Mouse (Mus musculus): ENCODE measurements around the gene Lamtor2. TPM values are rescaled to one million over a fixed set of nuclear protein-coding genes. Genes with fewer than 3 reads are reported as not detected.

Gene Lamtor2
- total RNA-seq, 2 experiments from 2014 or later, result 117 to 126 TPM

GRCm38 (mm10) chr3:88569093-88569492 is 16.2 kb upstream of the Lamtor2 start:
- no peak for DNase-seq (ENCODE audit: low spot score in 2 of 2)

GRCm38 (mm10) chr3:88568615-88569014 is 15.7 kb upstream of the Lamtor2 start:
- DNase-seq (ENCODE audit: low spot score in 2 of 2), result no peak

GRCm38 (mm10) chr3:88567892-88568291 is 15.0 kb upstream of the Lamtor2 start:
- no peak for DNase-seq (ENCODE audit: low spot score in 2 of 2)

GRCm38 (mm10) chr3:88566536-88567061 is 13.7 kb upstream of the Lamtor2 start:
- no peak for DNase-seq (ENCODE audit: low spot score in 2 of 2)

GRCm38 (mm10) chr3:88566116-88566515 is 13.2 kb upstream of the Lamtor2 start:
- DNase-seq (ENCODE audit: low spot score in 2 of 2), result no peak

- DNase-seq (ENCODE audit: low spot score in 2 of 2), result no peak
Observed at GRCm38 (mm10) chr3:88563966-88564365, 11.1 kb upstream of the Lamtor2 start.

DNA sequence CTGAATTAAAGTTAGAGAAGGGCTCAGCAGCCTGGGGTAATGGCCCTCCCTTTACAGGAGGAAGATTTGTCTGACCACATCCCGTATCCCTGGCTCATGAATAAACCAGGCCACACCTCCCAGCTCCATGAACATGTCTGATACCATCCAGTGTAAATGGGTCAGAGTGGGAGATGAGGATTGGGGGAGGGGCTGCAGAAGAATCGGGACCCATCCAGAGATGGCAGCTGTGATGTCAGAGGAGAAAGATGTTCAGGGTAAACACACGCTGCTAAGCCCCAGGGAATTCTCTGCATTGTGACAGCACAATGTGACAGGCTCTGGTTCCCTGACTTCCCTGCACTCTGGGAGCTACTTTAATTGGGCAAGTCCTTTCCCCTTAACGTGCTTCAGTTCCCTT is 10.6 kb upstream of the Lamtor2 start:
- DNase-seq (ENCODE audit: low spot score in 2 of 2), result no peak

DNA sequence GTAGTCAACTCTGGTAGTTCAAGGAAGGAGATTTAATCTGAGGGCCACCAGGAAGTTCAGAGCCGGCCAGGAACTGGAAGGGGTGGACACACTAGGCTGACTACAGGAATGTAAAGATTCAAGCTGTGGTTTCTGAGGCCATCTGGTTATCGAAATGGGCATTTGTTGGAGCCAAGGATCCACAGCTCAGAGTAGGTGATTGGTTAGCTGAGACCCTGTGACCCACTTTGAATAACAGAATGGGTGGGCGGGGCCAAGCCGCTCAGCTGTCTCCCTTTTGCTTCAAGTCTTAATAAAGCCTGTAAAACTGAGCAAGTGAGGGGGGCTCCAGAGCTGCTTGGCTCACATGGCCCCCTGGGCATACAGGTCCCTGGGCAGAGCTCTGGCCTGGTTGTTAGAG is 9.1 kb upstream of the Lamtor2 start:
- DNase-seq (ENCODE audit: low spot score in 2 of 2), result no peak

GRCm38 (mm10) chr3:88559596-88559995 is 6.7 kb upstream of the Lamtor2 start:
- DNase-seq (ENCODE audit: low spot score in 2 of 2), result no peak

GRCm38 (mm10) chr3:88556616-88557015 is 3.7 kb upstream of the Lamtor2 start:
- DNase-seq (ENCODE audit: low spot score in 2 of 2), result no peak

DNA sequence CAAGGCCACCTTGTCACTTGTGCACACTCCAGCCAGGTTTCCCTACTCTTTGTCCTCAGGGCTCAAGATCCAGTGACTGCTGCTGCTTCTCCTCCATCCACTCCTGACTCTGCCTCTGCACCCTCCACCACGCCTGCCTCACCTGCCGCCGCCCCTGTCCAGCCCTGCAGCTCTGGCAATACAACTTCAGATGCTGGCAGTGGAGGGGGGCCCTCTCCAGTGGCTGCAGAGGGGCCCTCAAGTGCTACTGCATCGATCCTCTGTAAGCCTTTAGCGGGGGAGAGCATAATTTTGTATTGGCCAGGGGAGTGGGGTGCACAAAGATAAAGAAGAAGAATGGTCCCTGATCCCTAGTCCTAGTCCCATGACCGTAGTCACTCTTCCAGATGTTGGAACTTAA is 2.9 kb upstream of the Lamtor2 start:
- DNase-seq (ENCODE audit: low spot score in 2 of 2), result no peak

- DNase-seq (ENCODE audit: low spot score in 2 of 2), result no peak
Observed at GRCm38 (mm10) chr3:88555069-88555605, 2.3 kb upstream of the Lamtor2 start.

DNA sequence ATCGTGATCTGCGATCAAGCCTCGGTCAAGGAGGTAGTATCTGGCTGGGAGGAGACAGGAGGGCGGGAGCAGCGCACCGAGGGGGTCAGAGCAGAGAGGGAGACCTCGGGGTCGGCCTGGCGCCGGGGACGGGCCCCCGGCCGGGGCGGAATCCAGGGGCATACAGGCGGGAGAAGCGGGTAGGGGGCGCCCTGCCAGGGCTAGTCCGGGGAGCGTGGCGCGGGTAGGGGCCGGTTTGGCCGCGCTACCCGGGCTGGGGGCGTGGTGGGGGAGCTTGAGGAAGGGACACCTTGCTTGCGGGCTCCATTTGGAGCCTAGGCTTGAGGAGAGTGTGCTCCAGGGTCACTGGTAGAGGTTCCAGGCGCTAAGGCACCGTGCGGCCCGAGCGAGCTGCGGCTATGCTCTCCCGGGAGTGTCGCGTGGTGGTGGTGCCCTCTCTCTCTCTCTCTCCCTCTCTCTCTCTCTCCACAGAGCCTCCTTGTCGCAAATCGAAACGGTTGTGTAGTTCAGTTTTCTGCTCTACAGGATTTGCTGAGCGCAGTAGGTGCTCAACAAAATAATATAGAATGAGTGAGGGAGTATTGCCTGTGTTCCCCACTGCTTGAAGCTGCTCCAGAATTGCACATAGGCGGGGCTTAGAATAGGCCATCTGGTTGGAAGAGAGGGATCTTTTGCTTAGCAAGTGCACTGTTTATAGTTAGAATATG is 1.2 kb upstream of the Lamtor2 start:
- DNase-seq (ENCODE audit: low spot score in 2 of 2), result peak in 1 of 2 experiments; percentile 82

- DNase-seq (ENCODE audit: low spot score in 2 of 2), result peak; percentile 93 to 94
Observed at GRCm38 (mm10) chr3:88553525-88553879, 628 bp upstream of the Lamtor2 start, which contains the start of gene Ubqln4. Gene Ubqln4 (plus strand): TSS chr3:88553758.

DNA sequence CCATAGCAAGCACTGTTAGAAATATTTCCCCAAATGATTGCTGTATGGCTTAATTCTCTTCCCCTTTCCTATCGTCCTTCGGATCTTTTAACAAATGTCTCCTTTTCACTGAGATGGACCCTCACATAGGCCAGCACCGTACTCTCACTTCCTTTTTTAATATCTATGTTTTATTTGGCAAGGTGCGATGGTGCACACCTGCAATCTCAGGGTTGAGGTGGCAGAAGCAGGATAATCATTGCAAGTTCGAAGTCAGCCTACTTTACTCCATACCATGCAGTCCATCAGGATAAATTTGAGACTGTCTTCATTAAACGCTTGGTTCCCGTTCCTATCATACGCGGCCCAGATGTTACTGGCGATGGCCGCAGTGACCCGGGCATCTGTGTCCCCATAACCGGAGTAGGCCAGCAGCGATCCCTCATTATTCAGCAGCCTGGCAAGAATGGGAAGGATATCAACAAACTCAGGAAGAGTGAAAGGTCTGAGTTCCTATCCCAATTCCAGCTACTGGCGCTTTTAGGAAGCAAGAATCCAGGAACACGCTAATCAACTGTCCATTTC is 710 bp downstream of the Lamtor2 start:
- DNase-seq (ENCODE audit: low spot score in 2 of 2), result no peak

GRCm38 (mm10) chr3:88551586-88551985 is 1.3 kb downstream of the Lamtor2 start:
- no peak for DNase-seq (ENCODE audit: low spot score in 2 of 2)

DNA sequence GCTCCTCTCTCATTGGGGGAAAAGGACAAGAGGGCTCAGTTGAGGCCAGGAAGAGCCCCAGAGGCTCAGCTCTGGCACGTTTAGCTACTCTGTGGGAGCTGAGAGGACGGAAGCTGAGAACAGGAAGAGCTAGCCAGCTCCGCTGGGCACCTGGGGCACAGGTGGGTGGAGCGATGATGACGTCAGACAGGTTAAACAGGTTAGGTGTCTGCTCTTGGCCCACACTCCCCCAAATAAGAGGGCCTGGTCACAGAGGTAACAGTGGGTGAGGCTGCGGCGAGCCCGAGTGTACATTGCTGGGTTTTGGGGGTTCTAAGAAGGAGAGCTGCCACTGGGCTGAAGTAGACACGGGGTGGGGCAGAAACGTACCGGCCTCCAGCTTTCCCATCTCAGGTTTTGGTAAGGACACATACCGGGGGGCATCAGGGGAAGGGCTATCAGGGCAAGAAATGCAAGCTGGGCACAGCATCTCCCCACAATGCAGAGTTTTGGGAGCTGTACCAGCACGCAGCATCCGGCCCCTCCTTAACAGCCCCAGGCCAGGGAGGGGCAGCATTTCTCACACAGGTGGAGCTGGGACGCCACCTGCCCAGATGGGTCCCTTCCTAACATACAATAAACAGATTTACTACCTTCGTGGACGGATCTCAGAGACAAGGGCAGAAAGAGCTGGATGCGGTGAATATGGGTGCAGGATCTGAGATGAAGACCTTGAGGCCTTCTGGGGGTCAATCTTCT is 4.5 kb downstream of the Lamtor2 start, which contains the start of gene Rab25:
Gene Rab25 (minus strand): TSS at position 121 of the 738 bp plus-strand sequence.
- DNase-seq (ENCODE audit: low spot score in 2 of 2), result no peak

- DNase-seq (ENCODE audit: low spot score in 2 of 2), result no peak
Observed at GRCm38 (mm10) chr3:88546674-88547418, 6.0 kb downstream of the Lamtor2 start.

DNA sequence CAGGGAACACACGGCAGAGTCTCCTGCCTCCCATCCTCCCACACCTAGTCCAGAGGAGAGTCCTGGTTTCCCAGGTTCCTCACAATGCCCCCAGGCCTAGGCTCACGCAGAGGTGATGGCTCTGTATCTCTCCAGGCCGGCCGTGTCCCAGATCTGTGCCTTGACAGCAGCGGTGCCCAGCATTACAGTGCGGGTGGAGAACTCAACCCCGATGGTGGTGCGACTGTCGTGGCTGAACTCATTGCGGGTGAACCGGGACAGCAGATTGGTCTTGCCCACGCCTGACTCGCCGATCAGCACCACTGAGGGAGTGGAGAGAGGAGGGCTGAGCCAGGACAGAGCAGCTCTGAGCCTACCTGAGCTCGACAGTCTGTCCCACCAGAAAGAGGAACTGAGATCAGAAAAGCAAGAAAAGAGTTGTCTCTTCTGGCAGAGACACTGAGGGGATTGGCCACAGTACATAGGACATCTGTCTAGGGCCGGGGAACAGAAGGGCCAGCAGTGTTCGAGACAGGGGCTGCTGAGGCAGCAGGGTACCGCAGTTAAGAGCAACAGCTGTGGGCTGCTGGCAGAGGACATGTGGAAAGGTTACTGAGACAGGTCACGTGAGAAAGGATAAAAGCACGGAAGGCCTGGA is 7.8 kb downstream of the Lamtor2 start:
- DNase-seq (ENCODE audit: low spot score in 2 of 2), result no peak

DNA sequence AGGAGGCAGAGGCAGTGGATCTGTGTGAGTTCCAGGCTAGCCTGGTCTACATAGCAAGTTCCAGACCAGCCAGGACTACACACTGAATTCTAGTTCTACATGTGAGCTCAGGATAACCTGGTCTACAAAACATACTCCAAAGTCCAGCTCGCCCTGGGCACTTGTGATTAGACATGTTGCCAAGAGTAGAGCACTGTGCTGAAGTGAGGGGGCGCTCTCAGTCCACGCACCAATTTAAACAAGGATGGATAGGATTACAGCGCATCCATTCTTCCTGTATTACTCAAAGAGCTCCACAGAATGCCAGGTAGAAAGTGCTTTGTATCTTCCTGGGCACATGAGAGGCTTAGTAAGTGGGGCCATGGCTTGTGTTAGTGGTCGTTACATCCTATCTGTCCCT is 8.4 kb downstream of the Lamtor2 start:
- no peak for DNase-seq (ENCODE audit: low spot score in 2 of 2)

Data from layer of hippocampus, postnatal 10 days (tissue).